Mouse (Mus musculus) E14TG2a.4 (cell line): ENCODE data around the gene 0610040J01Rik.
A peak's percentile ranks its signal among the peaks of the same experiment; 100 is the strongest.

Experiments
- H3K27me3 ChIP-seq: 2 replicates; pipeline ENCODE4 v1.6.1; 2014; ENCODE audit warnings: low read length, control low read depth; ENCODE audit not compliant: insufficient read depth
- H3K36me3 ChIP-seq: 2 replicates; pipeline ENCODE4 v1.6.1; 2014; ENCODE audit warnings: low read length, control low read depth; ENCODE audit not compliant: insufficient read depth
- H3K4me1 ChIP-seq: replicated peaks from 2 replicates; pipeline ENCODE4 v1.6.1; 2014; ENCODE audit warnings: low read depth, low read length, control low read depth
- H3K4me3 ChIP-seq: replicated peaks from 2 replicates; pipeline ENCODE4 v1.5.1; 2014; ENCODE audit warnings: mild to moderate bottlenecking, low read length
- H3K9me3 ChIP-seq: 2 replicates; pipeline ENCODE4 v1.6.1; 2014; ENCODE audit warnings: low read length, control low read depth
- CTCF ChIP-seq: conservative IDR thresholded peaks from 2 replicates; pipeline ENCODE4 v1.5.1; 2014; ENCODE audit warnings: low read length
- NANOG ChIP-seq: IDR thresholded peaks from 2 replicates; pipeline ENCODE4 v1.6.1; 2014; ENCODE audit warnings: borderline replicate concordance, low read length, mixed read lengths
- POU5F1 ChIP-seq: IDR thresholded peaks from 2 replicates; pipeline ENCODE4 v1.6.1; 2014; ENCODE audit warnings: low read length, borderline replicate concordance

0610040J01Rik gene

GRCm38 (mm10) chr5:63925035-63925628, 113.0 kb downstream of the 0610040J01Rik start:
- Histone ChIP-seq H3K4me3 (0 out of 2 replicates have a peak overlapping the region, but pooled peaks have one; percentile 13), H3K4me1 (peaks cover 64% of the 10 kb centered on the region), H3K27me3 (no peaks in the 10 kb centered on the region), H3K36me3 (peaks cover 85% of the 10 kb centered on the region), H3K9me3 (no peaks in the 10 kb centered on the region)
- TF ChIP-seq NANOG (no peak), CTCF (no peak), POU5F1 (no peak)

- H3K4me3 ChIP-seq = peak overlapping the region; percentile 20; the same call in 1 of the 2 replicates
- no peaks in the 10 kb centered on the region for H3K27me3 ChIP-seq
- TF ChIP-seq CTCF (no peak), POU5F1 (no peak), NANOG (peak; percentile 58; the same call in 1 of the 2 replicates)
- H3K9me3 ChIP-seq = no peaks in the 10 kb centered on the region
- peaks cover 89% of the 10 kb centered on the region for H3K4me1 ChIP-seq
- peaks cover 55% of the 10 kb centered on the region for H3K36me3 ChIP-seq
These were observed 118.7 kb downstream of the 0610040J01Rik start for GRCm38 (mm10) chr5:63930824-63931358.

GRCm38 (mm10) chr5:63932829-63933228, 120.7 kb downstream of the 0610040J01Rik start:
- Histone ChIP-seq H3K9me3 (no peaks in the 10 kb centered on the region), H3K4me3 (peak overlapping the region; percentile 71), H3K27me3 (no peaks in the 10 kb centered on the region), H3K36me3 (peaks cover 60% of the 10 kb centered on the region), H3K4me1 (peaks cover 91% of the 10 kb centered on the region)
- no peak for TF ChIP-seq POU5F1
- TF ChIP-seq NANOG = peak; percentile 54; the same call in 1 of the 2 replicates

GRCm38 (mm10) chr5:63935581-63935980, 123.4 kb downstream of the 0610040J01Rik start:
- H3K27me3 ChIP-seq = no peaks in the 10 kb centered on the region
- H3K36me3 ChIP-seq = peaks cover 55% of the 10 kb centered on the region
- no peaks in the 10 kb centered on the region for H3K9me3 ChIP-seq
- peaks cover 86% of the 10 kb centered on the region for H3K4me1 ChIP-seq
- no peak for TF ChIP-seq NANOG
- TF ChIP-seq CTCF = no peak
- no peak for TF ChIP-seq POU5F1
- H3K4me3 ChIP-seq = no peak overlapping the region

- Histone ChIP-seq H3K4me3 (no peak overlapping the region), H3K4me1 (peaks cover 74% of the 10 kb centered on the region), H3K9me3 (peaks cover 5% of the 10 kb centered on the region), H3K27me3 (no peaks in the 10 kb centered on the region), H3K36me3 (peaks cover 62% of the 10 kb centered on the region)
- no peak for TF ChIP-seq CTCF
- TF ChIP-seq NANOG = 0 out of 2 replicates have a peak, but pooled peaks have one; percentile 16
These were observed 124.6 kb downstream of the 0610040J01Rik start for GRCm38 (mm10) chr5:63936740-63937139.

GRCm38 (mm10) chr5:63938575-63938974, 126.4 kb downstream of the 0610040J01Rik start:
- Histone ChIP-seq H3K4me3 (no peak overlapping the region), H3K9me3 (peaks cover 14% of the 10 kb centered on the region), H3K36me3 (peaks cover 75% of the 10 kb centered on the region), H3K27me3 (no peaks in the 10 kb centered on the region), H3K4me1 (peaks cover 60% of the 10 kb centered on the region)
- no peak for TF ChIP-seq CTCF
- TF ChIP-seq NANOG = no peak
- no peak for TF ChIP-seq POU5F1

GRCm38 (mm10) chr5:63941891-63942290, 129.7 kb downstream of the 0610040J01Rik start:
- Histone ChIP-seq H3K4me1 (peaks cover 48% of the 10 kb centered on the region), H3K4me3 (no peak overlapping the region), H3K9me3 (peaks cover 14% of the 10 kb centered on the region), H3K36me3 (peaks cover 46% of the 10 kb centered on the region), H3K27me3 (no peaks in the 10 kb centered on the region)
- TF ChIP-seq CTCF (no peak), NANOG (no peak)

- no peak overlapping the region for H3K4me3 ChIP-seq
- TF ChIP-seq CTCF (no peak), POU5F1 (no peak), NANOG (no peak)
- H3K9me3 ChIP-seq = peaks cover 14% of the 10 kb centered on the region
- no peaks in the 10 kb centered on the region for H3K27me3 ChIP-seq
- peaks cover 34% of the 10 kb centered on the region for H3K36me3 ChIP-seq
- H3K4me1 ChIP-seq = peaks cover 46% of the 10 kb centered on the region
These were observed 131.1 kb downstream of the 0610040J01Rik start for GRCm38 (mm10) chr5:63943291-63943690.

GRCm38 (mm10) chr5:63947526-63947925, 135.4 kb downstream of the 0610040J01Rik start:
- Histone ChIP-seq H3K4me1 (peaks cover 62% of the 10 kb centered on the region), H3K4me3 (no peak overlapping the region)
- no peak for TF ChIP-seq POU5F1
- no peak for TF ChIP-seq NANOG
- no peak for TF ChIP-seq CTCF

More at GRCm38 (mm10) chr5:63947526-63947925, 135.4 kb downstream of the 0610040J01Rik start:
- Histone ChIP-seq H3K36me3 (peaks cover 16% of the 10 kb centered on the region), H3K9me3 (peaks cover 4% of the 10 kb centered on the region; the same call in 1 of the 2 replicates), H3K27me3 (no peaks in the 10 kb centered on the region)
